Mouse (Mus musculus): ENCODE measurements around the gene Slc25a19. TPM values are rescaled to one million over a fixed set of nuclear protein-coding genes. Genes with fewer than 3 reads are reported as not detected.

Slc25a19 gene
- 35.6 and 41.1 TPM in 2 replicates for polyA plus RNA-seq (2015; fragmentation: Nextera tagmentation; extraction: Ambion mirVana)

- peak within 1 kb of the TSS; percentile 78 for H3K9ac ChIP-seq
- peaks cover 18% of the 10 kb centered on the region for H3K4me1 ChIP-seq (replicated peaks)
- peak; percentile 99 for ATAC-seq (ENCODE audit: low FRiP score)
- H3K4me3 ChIP-seq = peak within 1 kb of the TSS; percentile 76
- no peaks in the 10 kb centered on the region for H3K9me3 ChIP-seq
- peak within 1 kb of the TSS; percentile 89 for H3K4me2 ChIP-seq
- peak within 1 kb of the TSS; percentile 48 for H3K27ac ChIP-seq
- WGBS = under 1% methylated on average over 47 of the region's 47 CpGs
- peaks cover 9% of the 10 kb centered on the region for H3K36me3 ChIP-seq
- no peaks in the 10 kb centered on the region for H3K27me3 ChIP-seq
Measured at GRCm38 (mm10) chr11:115627705-115628464, at the start of gene Slc25a19. Gene Slc25a19, minus strand, starts transcription at chr11:115628295.

GRCm38 (mm10) chr11:115677511-115677910, 49.4 kb upstream of the Slc25a19 start:
- Histone ChIP-seq H3K9me3 (no peaks in the 10 kb centered on the region), H3K9ac (no peak overlapping the region), H3K27ac (no peak overlapping the region), H3K4me3 (no peak overlapping the region), H3K4me1 (replicated peaks) (peaks cover 16% of the 10 kb centered on the region; the same call in 1 of the 2 replicates), H3K36me3 (peaks cover 20% of the 10 kb centered on the region), H3K4me2 (no peak overlapping the region), H3K27me3 (no peaks in the 10 kb centered on the region)
- no peak for ATAC-seq (ENCODE audit: low FRiP score)
- 93% methylated on average over 3 of the region's 3 CpGs for WGBS

- WGBS = 94% methylated on average over 8 of the region's 8 CpGs
- Histone ChIP-seq H3K36me3 (peaks cover 15% of the 10 kb centered on the region), H3K4me2 (no peak overlapping the region), H3K4me3 (no peak overlapping the region), H3K9ac (no peak overlapping the region), H3K9me3 (no peaks in the 10 kb centered on the region), H3K27ac (no peak overlapping the region), H3K4me1 (replicated peaks) (peaks cover 19% of the 10 kb centered on the region; the same call in 1 of the 2 replicates), H3K27me3 (no peaks in the 10 kb centered on the region)
- no peak for ATAC-seq (ENCODE audit: low FRiP score)
Measured at GRCm38 (mm10) chr11:115676738-115677137, 48.6 kb upstream of the Slc25a19 start.

GRCm38 (mm10) chr11:115674235-115674865, 46.3 kb upstream of the Slc25a19 start:
- H3K4me2 ChIP-seq = no peak overlapping the region
- H3K36me3 ChIP-seq = peaks cover 14% of the 10 kb centered on the region
- no peak overlapping the region for H3K9ac ChIP-seq
- H3K4me3 ChIP-seq = no peak overlapping the region
- 71% methylated on average over 9 of the region's 9 CpGs for WGBS
- no peak for ATAC-seq (ENCODE audit: low FRiP score)
- no peaks in the 10 kb centered on the region for H3K9me3 ChIP-seq
- H3K4me1 ChIP-seq (replicated peaks) = peaks cover 31% of the 10 kb centered on the region
- H3K27ac ChIP-seq = no peak overlapping the region
- H3K27me3 ChIP-seq = no peaks in the 10 kb centered on the region

- Histone ChIP-seq H3K36me3 (peaks cover 12% of the 10 kb centered on the region), H3K9ac (no peak overlapping the region), H3K27me3 (no peaks in the 10 kb centered on the region), H3K4me2 (no peak overlapping the region), H3K4me3 (no peak overlapping the region), H3K27ac (no peak overlapping the region), H3K4me1 (replicated peaks) (peaks cover 34% of the 10 kb centered on the region), H3K9me3 (no peaks in the 10 kb centered on the region)
- 90% methylated on average over 9 of the region's 9 CpGs for WGBS
- no peak for ATAC-seq (ENCODE audit: low FRiP score)
Measured at GRCm38 (mm10) chr11:115673471-115674234, 45.6 kb upstream of the Slc25a19 start.

GRCm38 (mm10) chr11:115672226-115672987, 44.3 kb upstream of the Slc25a19 start:
- H3K9ac ChIP-seq = no peak overlapping the region
- peaks cover 4% of the 10 kb centered on the region; the same call in 1 of the 2 replicates for H3K36me3 ChIP-seq
- no peak overlapping the region for H3K4me3 ChIP-seq
- no peak overlapping the region for H3K27ac ChIP-seq
- no peaks in the 10 kb centered on the region for H3K27me3 ChIP-seq
- H3K4me2 ChIP-seq = no peak overlapping the region
- no peaks in the 10 kb centered on the region for H3K9me3 ChIP-seq
- no peak for ATAC-seq (ENCODE audit: low FRiP score)
- peaks cover 41% of the 10 kb centered on the region for H3K4me1 ChIP-seq (replicated peaks)
- WGBS = 87% methylated on average over 7 of the region's 7 CpGs

- no peak for ATAC-seq (ENCODE audit: low FRiP score)
- no peak overlapping the region for H3K4me3 ChIP-seq
- no peaks in the 10 kb centered on the region for H3K9me3 ChIP-seq
- H3K9ac ChIP-seq = no peak overlapping the region
- peaks cover 41% of the 10 kb centered on the region for H3K4me1 ChIP-seq (replicated peaks)
- 46% methylated on average over 5 of the region's 5 CpGs for WGBS
- no peak overlapping the region for H3K4me2 ChIP-seq
- no peak overlapping the region for H3K27ac ChIP-seq
- no peaks in the 10 kb centered on the region for H3K27me3 ChIP-seq
- H3K36me3 ChIP-seq = no peaks in the 10 kb centered on the region
Measured at GRCm38 (mm10) chr11:115670451-115671050, 42.5 kb upstream of the Slc25a19 start.

GRCm38 (mm10) chr11:115663676-115664335, 35.7 kb upstream of the Slc25a19 start:
- WGBS = 67% methylated on average over 4 of the region's 4 CpGs
- peaks cover 6% of the 10 kb centered on the region; the same call in 1 of the 2 replicates for H3K36me3 ChIP-seq
- H3K9ac ChIP-seq = no peak overlapping the region
- ATAC-seq (ENCODE audit: low FRiP score) = no peak
- H3K27me3 ChIP-seq = no peaks in the 10 kb centered on the region
- H3K4me1 ChIP-seq (replicated peaks) = peaks cover 14% of the 10 kb centered on the region; the same call in 1 of the 2 replicates
- no peak overlapping the region for H3K4me3 ChIP-seq
- no peaks in the 10 kb centered on the region for H3K9me3 ChIP-seq
- H3K4me2 ChIP-seq = no peak overlapping the region
- no peak overlapping the region for H3K27ac ChIP-seq

GRCm38 (mm10) chr11:115660376-115660775, 32.3 kb upstream of the Slc25a19 start:
- Histone ChIP-seq H3K4me3 (no peak overlapping the region), H3K4me2 (no peak overlapping the region), H3K27me3 (no peaks in the 10 kb centered on the region), H3K4me1 (replicated peaks) (peaks cover 7% of the 10 kb centered on the region; the same call in 1 of the 2 replicates), H3K36me3 (peaks cover 6% of the 10 kb centered on the region; the same call in 1 of the 2 replicates), H3K9me3 (no peaks in the 10 kb centered on the region), H3K9ac (no peak overlapping the region), H3K27ac (no peak overlapping the region)
- WGBS = 96% methylated on average over 4 of the region's 4 CpGs
- ATAC-seq (ENCODE audit: low FRiP score) = no peak

GRCm38 (mm10) chr11:115658521-115658920, 30.4 kb upstream of the Slc25a19 start:
- Histone ChIP-seq H3K36me3 (peaks cover 22% of the 10 kb centered on the region), H3K9me3 (no peaks in the 10 kb centered on the region), H3K4me3 (no peak overlapping the region), H3K27ac (no peak overlapping the region), H3K4me2 (no peak overlapping the region), H3K9ac (no peak overlapping the region), H3K4me1 (replicated peaks) (no peaks in the 10 kb centered on the region), H3K27me3 (no peaks in the 10 kb centered on the region)
- ATAC-seq (ENCODE audit: low FRiP score) = no peak
- WGBS = 86% methylated on average over 6 of the region's 6 CpGs

GRCm38 (mm10) chr11:115654128-115654527, 26.0 kb upstream of the Slc25a19 start:
- no peaks in the 10 kb centered on the region for H3K9me3 ChIP-seq
- no peak overlapping the region for H3K4me3 ChIP-seq
- WGBS = 77% methylated on average over 2 of the region's 2 CpGs
- H3K4me1 ChIP-seq (replicated peaks) = peaks cover 11% of the 10 kb centered on the region
- H3K36me3 ChIP-seq = peaks cover 39% of the 10 kb centered on the region
- no peak overlapping the region for H3K27ac ChIP-seq
- H3K27me3 ChIP-seq = no peaks in the 10 kb centered on the region
- no peak for ATAC-seq (ENCODE audit: low FRiP score)
- no peak overlapping the region for H3K9ac ChIP-seq
- H3K4me2 ChIP-seq = no peak overlapping the region

Measured in hindbrain, embryonic 13.5 days (tissue).